Mouse (Mus musculus) myocyte (in vitro differentiated cells): ENCODE data around the gene Rnf215.
"Not testable (repeated sequence)": the region's sequence is repeated elsewhere in the genome, so short reads cannot be mapped to it uniquely, and the experiment has no call there.

ENCODE experiments used
- E2F4 ChIP-seq: IDR thresholded peaks from one replicate; pipeline ENCODE4 v1.6.1; 2011; ENCODE audit warnings: mild to moderate bottlenecking, control low read depth, moderate library complexity; ENCODE audit not compliant: insufficient read depth
- MAX ChIP-seq: IDR thresholded peaks from one replicate; pipeline ENCODE4 v1.6.1; 2011; ENCODE audit warnings: low read depth, mild to moderate bottlenecking, control low read depth
- MYOD1 ChIP-seq, 3 experiments: IDR thresholded peaks; one replicate each; pipeline ENCODE4 v1.6.1; 2011; ENCODE audit warnings: control low read depth in 2 of 3, low read depth in 2 of 3, mild to moderate bottlenecking in 2 of 3, moderate library complexity in 1 of 3; ENCODE audit not compliant: insufficient read length in 2 of 3, control insufficient read depth in 1 of 3
- MYOG ChIP-seq, 3 experiments: IDR thresholded peaks; one replicate each; pipeline ENCODE4 v1.6.1; 2011; ENCODE audit warnings: control low read depth in 2 of 3, low read depth in 2 of 3, mild to moderate bottlenecking in 2 of 3; ENCODE audit not compliant: insufficient read length in 2 of 3, control insufficient read depth in 1 of 3, insufficient read depth in 1 of 3
- POLR2A ChIP-seq: IDR thresholded peaks from one replicate; pipeline ENCODE4 v1.6.1; 2011; ENCODE audit warnings: low read depth, mild to moderate bottlenecking, control low read depth, moderate library complexity; ENCODE audit not compliant: insufficient read length
- POLR2AphosphoS2 ChIP-seq: IDR thresholded peaks from one replicate; pipeline ENCODE4 v1.6.1; 2011; ENCODE audit warnings: low read depth, control low read depth; ENCODE audit not compliant: insufficient read length
- REST ChIP-seq: IDR thresholded peaks from one replicate; pipeline ENCODE4 v1.6.1; 2011; ENCODE audit warnings: mild to moderate bottlenecking, control low read depth, moderate library complexity; ENCODE audit not compliant: insufficient read depth, insufficient read length
- SRF ChIP-seq: IDR thresholded peaks from one replicate; pipeline ENCODE4 v1.6.1; 2011; ENCODE audit warnings: low read depth; ENCODE audit not compliant: control insufficient read depth, insufficient read length
- TCF12 ChIP-seq: IDR thresholded peaks from one replicate; pipeline ENCODE4 v1.6.1; 2011; ENCODE audit warnings: mild to moderate bottlenecking, control low read depth; ENCODE audit not compliant: poor library complexity, insufficient read depth, severe bottlenecking
- USF1 ChIP-seq: IDR thresholded peaks from one replicate; pipeline ENCODE4 v1.6.1; 2011; ENCODE audit warnings: low read depth, mild to moderate bottlenecking, control low read depth, moderate library complexity

- not testable (repeated sequence) for TF ChIP-seq POLR2A; TCF12; REST; E2F4; MYOD1 (IDR thresholded peaks at IDR 0.05; ENCODE audit: control insufficient read depth in 1 of 3, insufficient read length in 2 of 3, low read depth in 2 of 3); MAX; USF1; MYOG (IDR thresholded peaks at IDR 0.05; ENCODE audit: control insufficient read depth in 1 of 3, insufficient read depth in 1 of 3, insufficient read length in 2 of 3, low read depth in 2 of 3); SRF; POLR2AphosphoS2
Observed at GRCm38 (mm10) chr11:4185480-4185879, 50.5 kb downstream of the Rnf215 start.
